28 mouse cellular contexts compared by ENCODE assay signal in the genomic region with DNA sequence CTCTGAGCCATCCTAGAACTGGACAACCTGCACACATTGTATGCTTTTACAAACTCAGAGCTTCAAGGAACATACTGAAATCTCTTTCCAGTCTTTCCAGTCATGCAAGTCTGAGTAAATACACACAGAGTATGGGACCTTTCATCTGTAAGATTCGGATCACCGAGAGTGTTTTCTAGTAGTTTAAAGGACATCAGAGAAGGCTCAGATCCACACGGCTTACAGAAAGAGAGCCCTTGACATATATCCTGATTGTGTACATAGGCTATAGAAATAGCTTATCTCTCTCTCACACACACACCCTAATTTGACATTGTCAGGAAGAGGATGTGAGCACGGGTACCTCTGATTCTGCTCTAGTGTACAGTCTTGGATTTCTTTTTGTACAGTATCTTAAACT.
DNase-seq lines count a peak whose midpoint lies in the region; ATAC-seq and TF ChIP-seq lines count a peak whose summit lies in the region.
"Had no signal": no experiment of that assay in that cellular context is flagged by ENCODE, and none has a peak within 500 bp of the region (broad histone marks: within the 10 kb centered on the region; RNA-seq: fewer than 3 reads in every experiment).

No protein-coding gene starts in this region.

- no peaks in the 10 kb centered on the region for H3K9me3 ChIP-seq in liver, embryonic 12.5 days (replicated peaks)
- no peaks in the 10 kb centered on the region for H3K9me3 ChIP-seq in MEL (replicated peaks; ENCODE audit: insufficient read depth, low read length)
- no peaks in the 10 kb centered on the region for H3K9me3 ChIP-seq in liver, embryonic 15.5 days (replicated peaks)
- H3K9me3 ChIP-seq in stomach, embryonic 16.5 days (replicated peaks; ENCODE audit: control insufficient read depth, low read length): no peaks in the 10 kb centered on the region
- no peaks in the 10 kb centered on the region for H3K9me3 ChIP-seq in hindbrain, embryonic 14.5 days (ENCODE audit: control insufficient read depth, low read length)
- H3K9me3 ChIP-seq: heart, embryonic 13.5 days; hindbrain, embryonic 12.5 days; kidney, embryonic 15.5 days; midbrain, embryonic 15.5 days; neural tube, embryonic 13.5 days had no signal

- peaks cover 54% of the 10 kb centered on the region for H3K4me1 ChIP-seq in liver, embryonic 12.5 days
- peaks cover 26 to 34% of the 10 kb centered on the region in 2 experiments for H3K4me1 ChIP-seq in MEL (ENCODE audit: control insufficient read depth in 1 of 2, insufficient read depth in 2 of 2, low read length in 2 of 2)
- peaks cover 36% of the 10 kb centered on the region for H3K4me1 ChIP-seq in liver, embryonic 15.5 days (replicated peaks)
- H3K4me1 ChIP-seq in stomach, embryonic 16.5 days (ENCODE audit: control insufficient read depth, insufficient read depth, low read length): peaks cover 33% of the 10 kb centered on the region
- peaks cover 35% of the 10 kb centered on the region for H3K4me1 ChIP-seq in hindbrain, embryonic 14.5 days (replicated peaks; ENCODE audit: control insufficient read depth, insufficient read depth, low read length)

- no peaks in the 10 kb centered on the region for H3K79me2 ChIP-seq in MEL (ENCODE audit: control insufficient read depth, insufficient read depth, low read length, poor library complexity)

- H3K4me3 ChIP-seq in liver, embryonic 12.5 days: no peak overlapping the region
- H3K4me3 ChIP-seq in MEL (ENCODE audit: control insufficient read depth in 1 of 2, insufficient read depth in 1 of 2, low read depth in 2 of 2, low read length in 2 of 2): no peak overlapping the region
- H3K4me3 ChIP-seq in liver, embryonic 15.5 days (replicated peaks): no peak overlapping the region
- no peak overlapping the region for H3K4me3 ChIP-seq in stomach, embryonic 16.5 days (replicated peaks; ENCODE audit: low read length)
- H3K4me3 ChIP-seq in hindbrain, embryonic 14.5 days (replicated peaks; ENCODE audit: low read length): no peak overlapping the region
- H3K4me3 ChIP-seq: heart, adult 2 months; heart, embryonic 13.5 days; hindbrain, embryonic 12.5 days; kidney, embryonic 15.5 days; left cerebral cortex, adult 2 months; midbrain, embryonic 15.5 days; myocyte; neural tube, embryonic 13.5 days had no signal

- DNase-seq in liver: no peak
- peak; percentile 73 for DNase-seq in MEL (ENCODE audit: low read depth, low spot score)
- no peak for DNase-seq in thymus, postnatal 4 days
- no peak for DNase-seq in hindbrain, embryonic 14.5 days (ENCODE audit: low spot score)
- DNase-seq: adrenal gland, postnatal 10 days; cerebellum, adult 2 months; cerebellum, postnatal 36 days; gastrocnemius, postnatal 25 days; heart, adult 2 months; heart, postnatal 14 days; kidney, adult 11 months; layer of hippocampus, adult 9-11 months; lung, postnatal 36 days; retina, postnatal 1 day; right cerebral cortex, postnatal 25 days; spleen, adult 18-20 months; thymus, adult 18-20 months had no signal

- ATAC-seq in liver, embryonic 12.5 days: peak; percentile 66
- peak; percentile 60 for ATAC-seq in liver, embryonic 15.5 days (ENCODE audit: insufficient read depth)
- peak; percentile 53; the same call in 1 of the 2 replicates for ATAC-seq in stomach, embryonic 16.5 days (ENCODE audit: insufficient read depth, low FRiP score)
- no peak for ATAC-seq in hindbrain, embryonic 14.5 days (ENCODE audit: low FRiP score)
- ATAC-seq: forebrain, embryonic 16.5 days; midbrain, embryonic 15.5 days had no signal

- H3K4me2 ChIP-seq in liver, embryonic 12.5 days: no peak overlapping the region
- no peak overlapping the region for H3K4me2 ChIP-seq in liver, embryonic 15.5 days
- H3K4me2 ChIP-seq in stomach, embryonic 16.5 days (ENCODE audit: low read depth, low read length): no peak overlapping the region
- no peak overlapping the region for H3K4me2 ChIP-seq in hindbrain, embryonic 14.5 days (replicated peaks)
- H3K4me2 ChIP-seq: heart, embryonic 13.5 days; hindbrain, embryonic 12.5 days; kidney, embryonic 15.5 days; midbrain, embryonic 15.5 days; neural tube, embryonic 13.5 days had no signal

- no peak for TF ChIP-seq POLR2A in MEL (IDR thresholded peaks at IDR 0.05; ENCODE audit: control insufficient read depth in 1 of 2, insufficient read depth in 1 of 2, low read depth in 1 of 2, low read length in 2 of 2, poor library complexity in 1 of 2)

- H3K9ac ChIP-seq in liver, embryonic 12.5 days: no peak overlapping the region
- no peak overlapping the region for H3K9ac ChIP-seq in MEL (ENCODE audit: control insufficient read depth, low read depth, low read length, poor library complexity, severe bottlenecking)
- no peak overlapping the region for H3K9ac ChIP-seq in liver, embryonic 15.5 days
- H3K9ac ChIP-seq in stomach, embryonic 16.5 days (ENCODE audit: low read length): no peak overlapping the region
- no peak overlapping the region for H3K9ac ChIP-seq in hindbrain, embryonic 14.5 days
- H3K9ac ChIP-seq: heart, embryonic 13.5 days; hindbrain, embryonic 12.5 days; kidney, embryonic 15.5 days; midbrain, embryonic 15.5 days; neural tube, embryonic 13.5 days had no signal

- TF ChIP-seq EP300 in MEL (IDR thresholded peaks at IDR 0.05; ENCODE audit: low read depth in 1 of 2, low read length in 2 of 2): peak; percentile 84 to 87

- no peaks in the 10 kb centered on the region for H3K36me3 ChIP-seq in liver, embryonic 12.5 days
- peaks cover 0 to 41% of the 10 kb centered on the region in 2 experiments; a peak in 2 of 4 replicates for H3K36me3 ChIP-seq in MEL (ENCODE audit: control insufficient read depth in 1 of 2, insufficient read depth in 2 of 2, low read length in 2 of 2)
- no peaks in the 10 kb centered on the region for H3K36me3 ChIP-seq in liver, embryonic 15.5 days (replicated peaks)
- H3K36me3 ChIP-seq in stomach, embryonic 16.5 days (ENCODE audit: control insufficient read depth, insufficient read depth, low read length): no peaks in the 10 kb centered on the region
- no peaks in the 10 kb centered on the region for H3K36me3 ChIP-seq in hindbrain, embryonic 14.5 days (replicated peaks; ENCODE audit: control insufficient read depth, insufficient read depth)
- H3K36me3 ChIP-seq: heart, embryonic 13.5 days; hindbrain, embryonic 12.5 days; midbrain, embryonic 15.5 days; neural tube, embryonic 13.5 days had no signal

- WGBS in liver, embryonic 12.5 days (ENCODE audit: insufficient replicate concordance): 19% methylated on average over 4 of the region's 4 CpGs
- 13% methylated on average over 4 of the region's 4 CpGs for WGBS in liver, embryonic 15.5 days (ENCODE audit: insufficient replicate concordance)
- 46% methylated on average over 4 of the region's 4 CpGs for WGBS in stomach, embryonic 16.5 days
- WGBS in hindbrain, embryonic 14.5 days: 81% methylated on average over 4 of the region's 4 CpGs

- TF ChIP-seq RAD21 in MEL (IDR thresholded peaks at IDR 0.05; ENCODE audit: low read depth, low read length): no peak

- no peak overlapping the region for H3K27ac ChIP-seq in liver, embryonic 12.5 days
- no peak overlapping the region for H3K27ac ChIP-seq in MEL (ENCODE audit: control insufficient read depth, low read depth, low read length)
- no peak overlapping the region for H3K27ac ChIP-seq in liver, embryonic 15.5 days (replicated peaks)
- peak overlapping the region; percentile 9; the same call in 1 of the 2 replicates for H3K27ac ChIP-seq in stomach, embryonic 16.5 days (ENCODE audit: low read length)
- no peak overlapping the region for H3K27ac ChIP-seq in hindbrain, embryonic 14.5 days
- H3K27ac ChIP-seq: heart, adult 2 months; heart, embryonic 13.5 days; hindbrain, embryonic 12.5 days; kidney, embryonic 15.5 days; left cerebral cortex, adult 2 months; midbrain, embryonic 15.5 days; neural tube, embryonic 13.5 days had no signal

- no peaks in the 10 kb centered on the region for H3K27me3 ChIP-seq in liver, embryonic 12.5 days (replicated peaks)
- H3K27me3 ChIP-seq in MEL (ENCODE audit: control insufficient read depth in 1 of 2, insufficient read depth in 2 of 2, low read length in 2 of 2): no peaks in the 10 kb centered on the region
- H3K27me3 ChIP-seq in liver, embryonic 15.5 days: no peaks in the 10 kb centered on the region
- no peaks in the 10 kb centered on the region for H3K27me3 ChIP-seq in stomach, embryonic 16.5 days (ENCODE audit: control insufficient read depth, insufficient read depth, low read length)
- no peaks in the 10 kb centered on the region for H3K27me3 ChIP-seq in hindbrain, embryonic 14.5 days (ENCODE audit: control insufficient read depth, insufficient read depth, low read length)
- H3K27me3 ChIP-seq: heart, embryonic 13.5 days; hindbrain, embryonic 12.5 days; kidney, embryonic 15.5 days; midbrain, embryonic 15.5 days; neural tube, embryonic 13.5 days had no signal

- TF ChIP-seq CTCF in MEL (IDR thresholded peaks at IDR 0.05 in 2 of 3, conservative IDR thresholded peaks at IDR 0.05 in 1 of 3; ENCODE audit: control insufficient read depth in 1 of 3, insufficient read depth in 1 of 3, low read depth in 2 of 3, low read length in 3 of 3, poor library complexity in 1 of 3, severe bottlenecking in 1 of 3): no peak

TF ChIP-seq in MEL, 35 proteins besides CTCF, POLR2A, EP300 and RAD21 (continues in another document):
- TF ChIP-seq E2F4 (IDR thresholded peaks at IDR 0.05; ENCODE audit: borderline replicate concordance, low read depth, low read length): no peak
- TF ChIP-seq MEF2A (IDR thresholded peaks at IDR 0.05; ENCODE audit: extremely low read depth, insufficient replicate concordance, low read depth, low read length, poor library complexity, severe bottlenecking): 0 out of 2 replicates have a peak, but pooled peaks have one; percentile 54
- TF ChIP-seq ZC3H11A (IDR thresholded peaks at IDR 0.05; ENCODE audit: low read depth, low read length): no peak
- no peak for TF ChIP-seq HCFC1 (IDR thresholded peaks at IDR 0.05; ENCODE audit: low read depth, low read length)
- TF ChIP-seq TBP (IDR thresholded peaks at IDR 0.05; ENCODE audit: low read depth, low read length): no peak
- no peak for TF ChIP-seq CHD1 (IDR thresholded peaks at IDR 0.05; ENCODE audit: low read depth, low read length)
- TF ChIP-seq RCOR1 (IDR thresholded peaks at IDR 0.05; ENCODE audit: low read depth, low read length): peak; percentile 95
- no peak for TF ChIP-seq UBTF (IDR thresholded peaks at IDR 0.05; ENCODE audit: borderline replicate concordance, insufficient read depth, low read depth, low read length)
- no peak for TF ChIP-seq KAT2A (conservative IDR thresholded peaks at IDR 0.05; ENCODE audit: low read depth, low read length)
- peak; percentile 87 for TF ChIP-seq TCF12 (IDR thresholded peaks at IDR 0.05; ENCODE audit: low read depth, low read length)
- TF ChIP-seq ETS1 (IDR thresholded peaks at IDR 0.05; ENCODE audit: low read depth, low read length): peak; percentile 68; the same call in 1 of the 2 replicates
- TF ChIP-seq MXI1 (IDR thresholded peaks at IDR 0.05; ENCODE audit: low read depth, low read length): peak; percentile 56; the same call in 1 of the 2 replicates
- no peak for TF ChIP-seq USF2 (IDR thresholded peaks at IDR 0.05; ENCODE audit: borderline replicate concordance in 1 of 2, insufficient read depth in 1 of 2, low read depth in 1 of 2, low read length in 2 of 2)
- no peak for TF ChIP-seq ZNF384 (IDR thresholded peaks at IDR 0.05; ENCODE audit: low read depth, low read length)
- peak; percentile 65 for TF ChIP-seq SIN3A (IDR thresholded peaks at IDR 0.05; ENCODE audit: low read length)
